ENCODE assay signal across 8 mouse cellular contexts in the genomic region with DNA sequence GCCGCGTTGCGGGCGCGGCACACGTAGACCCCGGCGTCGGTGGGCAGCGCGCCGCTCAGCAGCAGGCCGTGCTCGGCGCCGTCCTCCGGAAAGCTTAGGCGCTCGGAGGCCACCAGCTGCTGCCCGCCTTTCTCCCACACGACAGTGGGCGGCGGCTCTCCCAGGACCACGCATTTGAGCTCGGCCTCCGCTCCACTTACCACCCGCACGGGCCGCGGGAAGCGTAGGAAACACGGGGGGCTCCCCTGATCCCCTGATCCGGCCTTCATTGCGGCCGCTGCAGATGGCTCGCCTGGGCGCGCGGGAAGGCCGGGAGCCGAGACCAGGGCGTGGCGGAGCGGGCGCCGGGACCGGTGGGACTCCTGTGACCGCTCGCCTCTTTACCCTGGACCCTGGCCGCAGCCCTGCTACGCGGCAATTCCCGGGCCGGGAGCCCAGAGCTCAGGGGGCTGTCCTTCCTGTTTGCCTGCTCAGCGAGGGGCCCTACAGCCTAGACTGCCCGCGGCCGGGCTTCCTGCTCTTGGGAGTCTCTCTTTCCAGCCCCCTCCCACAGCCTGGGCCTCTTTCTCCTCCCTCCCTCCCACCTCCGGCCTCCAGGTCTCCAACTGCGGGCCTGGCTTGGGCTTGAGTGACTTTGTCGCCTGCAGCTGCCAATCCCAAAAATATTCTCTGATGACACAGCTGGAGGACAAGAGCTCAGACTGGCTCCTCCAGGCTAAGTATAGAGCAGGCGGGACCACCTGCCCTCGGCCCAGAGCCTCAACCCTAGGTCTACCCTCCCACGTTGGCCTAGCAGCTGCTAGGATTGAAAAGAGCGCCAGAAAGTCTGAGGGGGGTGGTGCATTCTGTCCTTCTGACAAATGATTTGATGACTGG. TPM values are rescaled to one million over a fixed set of nuclear protein-coding genes. Genes with fewer than 3 reads are reported as not detected.
A peak's percentile ranks its signal among the peaks of the same experiment; 100 is the strongest.
DNase-seq lines count a peak whose midpoint lies in the region; ATAC-seq and TF ChIP-seq lines count a peak whose summit lies in the region.

Gene Obsl1 (minus strand): TSS at position 497 of the 876 bp plus-strand sequence.

- DNase-seq in thymus, adult 2 months, result peak; percentile 24
- DNase-seq in thymus, adult 18-20 months, result no peak
- peak; percentile 97 for DNase-seq in embryonic facial prominence, embryonic 14.5 days (ENCODE audit: low spot score)
- peak; percentile 51 to 78 for DNase-seq in kidney, postnatal 25 days
- peak; percentile 75 to 79 for DNase-seq in right cerebral cortex, postnatal 10 days (ENCODE audit: low spot score in 2 of 2)
- no peak for DNase-seq in spleen, postnatal 10 days (ENCODE audit: low spot score in 2 of 2)

- H3K36me3 ChIP-seq in thymus, adult 2 months (ENCODE audit: control insufficient read depth, insufficient read depth, low read length), result no peaks in the 10 kb centered on the region
- peaks cover 25% of the 10 kb centered on the region for H3K36me3 ChIP-seq in embryonic facial prominence, embryonic 14.5 days (ENCODE audit: control insufficient read depth, insufficient read depth, low read length)
- peaks cover 38% of the 10 kb centered on the region for H3K36me3 ChIP-seq in heart, embryonic 13.5 days
- peaks cover 12% of the 10 kb centered on the region for H3K36me3 ChIP-seq in lung, embryonic 16.5 days (ENCODE audit: control insufficient read depth, insufficient read depth, low read length)

- no peaks in the 10 kb centered on the region for H3K9me3 ChIP-seq in embryonic facial prominence, embryonic 14.5 days (ENCODE audit: control insufficient read depth, low read length)
- H3K9me3 ChIP-seq in heart, embryonic 13.5 days, result no peaks in the 10 kb centered on the region
- H3K9me3 ChIP-seq in lung, embryonic 16.5 days (ENCODE audit: control insufficient read depth, low read length), result no peaks in the 10 kb centered on the region

- ATAC-seq in embryonic facial prominence, embryonic 14.5 days (ENCODE audit: low read depth), result peak; percentile 94
- ATAC-seq in heart, embryonic 13.5 days (ENCODE audit: extremely low read depth, insufficient number of reproducible peaks, low FRiP score, low TSS enrichment), result peak; percentile 81
- peak; percentile 95 for ATAC-seq in lung, embryonic 16.5 days (ENCODE audit: low read depth)

- WGBS in thymus, adult 2 months, result 5% methylated on average over 65 of the region's 65 CpGs
- 0% methylated on average over 17 of the region's 65 CpGs for WGBS in embryonic facial prominence, embryonic 14.5 days
- WGBS in heart, embryonic 13.5 days, result under 1% methylated on average over 65 of the region's 65 CpGs
- WGBS in lung, embryonic 16.5 days, result under 1% methylated on average over 63 of the region's 65 CpGs

- no peak within 1 kb of the TSS for H3K27ac ChIP-seq in thymus, adult 2 months (ENCODE audit: control insufficient read depth, insufficient read depth, low read length)
- peak within 1 kb of the TSS; percentile 97 for H3K27ac ChIP-seq in embryonic facial prominence, embryonic 14.5 days (replicated peaks; ENCODE audit: low read depth, low read length)
- H3K27ac ChIP-seq in heart, embryonic 13.5 days (replicated peaks), result peak within 1 kb of the TSS; percentile 100
- H3K27ac ChIP-seq in lung, embryonic 16.5 days (ENCODE audit: low read length), result peak within 1 kb of the TSS; percentile 93

- H3K4me2 ChIP-seq in embryonic facial prominence, embryonic 14.5 days (ENCODE audit: low read depth, low read length), result peak within 1 kb of the TSS; percentile 96
- H3K4me2 ChIP-seq in heart, embryonic 13.5 days, result peak within 1 kb of the TSS; percentile 91
- H3K4me2 ChIP-seq in lung, embryonic 16.5 days (ENCODE audit: low read depth, low read length), result peak within 1 kb of the TSS; percentile 96

- TF ChIP-seq POLR2A in thymus, adult 2 months (IDR thresholded peaks at IDR 0.05; ENCODE audit: control insufficient read depth, extremely low read depth, insufficient read depth, low read length, poor library complexity), result no peak

- H3K9ac ChIP-seq in embryonic facial prominence, embryonic 14.5 days (ENCODE audit: low read depth, low read length), result peak within 1 kb of the TSS; percentile 98
- peak within 1 kb of the TSS; percentile 100 for H3K9ac ChIP-seq in heart, embryonic 13.5 days
- H3K9ac ChIP-seq in lung, embryonic 16.5 days (ENCODE audit: low read length), result peak within 1 kb of the TSS; percentile 99

- H3K27me3 ChIP-seq in thymus, adult 2 months (ENCODE audit: control insufficient read depth, insufficient read depth, low read length), result peaks cover 18% of the 10 kb centered on the region; the same call in 1 of the 2 replicates
- H3K27me3 ChIP-seq in embryonic facial prominence, embryonic 14.5 days (replicated peaks; ENCODE audit: control insufficient read depth, insufficient read depth, low read length), result no peaks in the 10 kb centered on the region
- H3K27me3 ChIP-seq in heart, embryonic 13.5 days (replicated peaks), result no peaks in the 10 kb centered on the region
- H3K27me3 ChIP-seq in lung, embryonic 16.5 days (ENCODE audit: control insufficient read depth, insufficient read depth, low read depth, low read length), result no peaks in the 10 kb centered on the region

- TF ChIP-seq CTCF in thymus, adult 2 months (IDR thresholded peaks at IDR 0.05; ENCODE audit: borderline replicate concordance, control insufficient read depth, extremely low read depth, insufficient read depth, low read length, poor library complexity), result no peak

- peaks cover 10% of the 10 kb centered on the region for H3K4me1 ChIP-seq in thymus, adult 2 months (replicated peaks; ENCODE audit: control insufficient read depth, insufficient read depth, low read length)
- peaks cover 24% of the 10 kb centered on the region for H3K4me1 ChIP-seq in embryonic facial prominence, embryonic 14.5 days (ENCODE audit: control insufficient read depth, insufficient read depth, low read length)
- H3K4me1 ChIP-seq in heart, embryonic 13.5 days, result peaks cover 63% of the 10 kb centered on the region
- H3K4me1 ChIP-seq in lung, embryonic 16.5 days (replicated peaks; ENCODE audit: control insufficient read depth, insufficient read depth, low read length), result peaks cover 13% of the 10 kb centered on the region

- H3K4me3 ChIP-seq in thymus, adult 2 months (ENCODE audit: control insufficient read depth, insufficient read depth, low read length), result peak within 1 kb of the TSS; percentile 41
- peak within 1 kb of the TSS; percentile 92 for H3K4me3 ChIP-seq in embryonic facial prominence, embryonic 14.5 days (ENCODE audit: low read depth, low read length)
- peak within 1 kb of the TSS; percentile 97 for H3K4me3 ChIP-seq in heart, embryonic 13.5 days
- peak within 1 kb of the TSS; percentile 69 for H3K4me3 ChIP-seq in lung, embryonic 16.5 days (ENCODE audit: low read length)

RNA-seq across cellular contexts. Expression of gene Obsl1, which starts in this region (rescaled TPM):
- polyA plus RNA-seq in thymus, adult 2 months (2012; rRNA removed), result 17.9 and 23.1 TPM in 2 replicates
- polyA plus RNA-seq in embryonic facial prominence, embryonic 14.5 days (2014; fragmentation: Nextera tagmentation; extraction: Ambion mirVana), result 98.7 and 102 TPM in 2 replicates
- 91.0 and 93.0 TPM in 2 replicates for polyA plus RNA-seq in heart, embryonic 13.5 days (2015; fragmentation: Nextera tagmentation; extraction: Ambion mirVana)
- polyA plus RNA-seq in lung, embryonic 16.5 days (2015; fragmentation: Nextera tagmentation; extraction: Ambion mirVana), result 46.3 and 48.0 TPM in 2 replicates

Comparison
In these comparisons a context has a peak if more than half of its experiments do, and no peak if none do; other contexts are left out.
1. DNase-seq: peak in thymus, adult 2 months (single experiment), embryonic facial prominence, embryonic 14.5 days (single experiment), kidney, postnatal 25 days (2 of 2) and right cerebral cortex, postnatal 10 days (2 of 2); none in thymus, adult 18-20 months (0 of 2) and spleen, postnatal 10 days (0 of 2).
2. H3K4me3 ChIP-seq: peak in every context shown above with its lines; median percentile 97 in heart, embryonic 13.5 days; 92 in embryonic facial prominence, embryonic 14.5 days; 69 in lung, embryonic 16.5 days; 41 in thymus, adult 2 months.
3. Peak in every context shown above with its lines, with median percentiles within 50 percentile points of each other: ATAC-seq, H3K4me2 ChIP-seq and H3K9ac ChIP-seq.